Mouse (Mus musculus) c-Kit-negative CD71-positive TER-119-positive erythroid progenitor cells, embryonic 14.5 days (primary cell): Measurements from ENCODE around the gene Raver1.

Experiments
- DNase-seq: peaks from one replicate; pipeline ENCODE4 v3.0.0-alpha.2; 2013; ENCODE audit warnings: low read depth, low spot score

Gene Raver1

GRCm38 (mm10) chr9:21091707-21092320, at the start of gene Raver1, which contains the start of gene Gm38431:
Gene Raver1 (minus strand): TSS chr9:21092008.
Gene Gm38431 (minus strand): TSS chr9:21091997.
- DNase-seq = peak; percentile 96

GRCm38 (mm10) chr9:21138386-21138785, 46.6 kb upstream of the Raver1 start:
- no peak for DNase-seq

- DNase-seq = peak; percentile 68
Measured at GRCm38 (mm10) chr9:21137229-21137628, 45.4 kb upstream of the Raver1 start.

GRCm38 (mm10) chr9:21136401-21136800, 44.6 kb upstream of the Raver1 start:
- no peak for DNase-seq

- no peak for DNase-seq
Measured at GRCm38 (mm10) chr9:21135941-21136381, 44.2 kb upstream of the Raver1 start.

GRCm38 (mm10) chr9:21135329-21135890, 43.6 kb upstream of the Raver1 start:
- DNase-seq = no peak

GRCm38 (mm10) chr9:21134595-21135328, 43.0 kb upstream of the Raver1 start:
- no peak for DNase-seq

- no peak for DNase-seq
Measured at GRCm38 (mm10) chr9:21133064-21133707, 41.4 kb upstream of the Raver1 start.

- DNase-seq = no peak
Measured at GRCm38 (mm10) chr9:21132102-21132775, 40.4 kb upstream of the Raver1 start.

GRCm38 (mm10) chr9:21131059-21131956, 39.5 kb upstream of the Raver1 start, which contains the start of gene Tyk2:
Gene Tyk2 (minus strand): TSS chr9:21131243.
- peak; percentile 60 for DNase-seq

- DNase-seq = no peak
Measured at GRCm38 (mm10) chr9:21126259-21126627, 34.4 kb upstream of the Raver1 start.

GRCm38 (mm10) chr9:21125502-21126258, 33.9 kb upstream of the Raver1 start:
- DNase-seq = no peak

GRCm38 (mm10) chr9:21124837-21125236, 33.0 kb upstream of the Raver1 start:
- DNase-seq = no peak

GRCm38 (mm10) chr9:21121483-21121882, 29.7 kb upstream of the Raver1 start:
- no peak for DNase-seq

- DNase-seq = no peak
Measured at GRCm38 (mm10) chr9:21117073-21117472, 25.3 kb upstream of the Raver1 start.

- DNase-seq = no peak
Measured at GRCm38 (mm10) chr9:21115105-21115504, 23.3 kb upstream of the Raver1 start.

- no peak for DNase-seq
Measured at GRCm38 (mm10) chr9:21114190-21114589, 22.4 kb upstream of the Raver1 start.

- DNase-seq = no peak
Measured at GRCm38 (mm10) chr9:21113751-21114150, 21.9 kb upstream of the Raver1 start.

GRCm38 (mm10) chr9:21107607-21108237, 15.9 kb upstream of the Raver1 start:
- no peak for DNase-seq
